Mouse (Mus musculus): ENCODE measurements at regions not wholly inside any gene's neighbourhood (a gene's known extent, or its start where the extent isn't known, plus 50 kb on each side); places are given as distances from the start of the nearest gene placed in this dataset.
A peak's percentile ranks its signal among the peaks of the same experiment; 100 is the strongest.

GRCm38 (mm10) chr6:99804905-99805245 is 78.7 kb upstream of the Prok2 start:
- Histone ChIP-seq H3K9ac (0 out of 2 replicates have a peak overlapping the region, but pooled peaks have one; percentile 41), H3K36me3 (no peaks in the 10 kb centered on the region), H3K4me3 (peak overlapping the region; percentile 21; the same call in 1 of the 2 replicates), H3K27ac (no peak overlapping the region), H3K4me1 (peaks cover 21% of the 10 kb centered on the region), H3K9me3 (no peaks in the 10 kb centered on the region), H3K27me3 (peaks cover 8% of the 10 kb centered on the region; the same call in 1 of the 2 replicates), H3K4me2 (peak overlapping the region; percentile 55)
- no peak for ATAC-seq (ENCODE audit: insufficient number of reproducible peaks, insufficient read depth, low FRiP score, low TSS enrichment, low read depth)
- 13% methylated on average over 10 of the region's 10 CpGs for WGBS

- H3K4me1 ChIP-seq, result peaks cover 21% of the 10 kb centered on the region
- peak; percentile 66; the same call in 1 of the 2 replicates for ATAC-seq (ENCODE audit: insufficient number of reproducible peaks, insufficient read depth, low FRiP score, low TSS enrichment, low read depth)
- H3K4me2 ChIP-seq, result peak overlapping the region; percentile 55
- 0 out of 2 replicates have a peak overlapping the region, but pooled peaks have one; percentile 41 for H3K9ac ChIP-seq
- no peak overlapping the region for H3K27ac ChIP-seq
- H3K27me3 ChIP-seq, result peaks cover 8% of the 10 kb centered on the region; the same call in 1 of the 2 replicates
- peak overlapping the region; percentile 21 for H3K4me3 ChIP-seq
- 18% methylated on average over 25 of the region's 25 CpGs for WGBS
- no peaks in the 10 kb centered on the region for H3K36me3 ChIP-seq
- H3K9me3 ChIP-seq, result no peaks in the 10 kb centered on the region
Observed at GRCm38 (mm10) chr6:99803983-99804904, 78.1 kb upstream of the Prok2 start.

- Histone ChIP-seq H3K27ac (no peak overlapping the region), H3K4me1 (peaks cover 21% of the 10 kb centered on the region), H3K9me3 (no peaks in the 10 kb centered on the region), H3K4me3 (no peak overlapping the region), H3K4me2 (no peak overlapping the region), H3K9ac (no peak overlapping the region), H3K27me3 (peaks cover 8% of the 10 kb centered on the region; the same call in 1 of the 2 replicates), H3K36me3 (no peaks in the 10 kb centered on the region)
- WGBS, result 76% methylated on average over 6 of the region's 6 CpGs
- no peak for ATAC-seq (ENCODE audit: insufficient number of reproducible peaks, insufficient read depth, low FRiP score, low TSS enrichment, low read depth)
Observed at GRCm38 (mm10) chr6:99800919-99801318, 74.7 kb upstream of the Prok2 start.

GRCm38 (mm10) chr6:99800324-99800723 is 74.1 kb upstream of the Prok2 start:
- Histone ChIP-seq H3K9me3 (no peaks in the 10 kb centered on the region), H3K4me2 (no peak overlapping the region), H3K4me1 (peaks cover 21% of the 10 kb centered on the region), H3K27ac (no peak overlapping the region), H3K27me3 (peaks cover 6% of the 10 kb centered on the region; the same call in 1 of the 2 replicates), H3K36me3 (no peaks in the 10 kb centered on the region), H3K4me3 (no peak overlapping the region), H3K9ac (no peak overlapping the region)
- ATAC-seq (ENCODE audit: insufficient number of reproducible peaks, insufficient read depth, low FRiP score, low TSS enrichment, low read depth), result no peak
- 29% methylated on average over 14 of the region's 14 CpGs for WGBS

GRCm38 (mm10) chr6:99796390-99796789 is 70.2 kb upstream of the Prok2 start:
- WGBS, result 89% methylated on average over 12 of the region's 12 CpGs
- Histone ChIP-seq H3K27ac (no peak overlapping the region), H3K9ac (no peak overlapping the region), H3K9me3 (no peaks in the 10 kb centered on the region), H3K4me3 (no peak overlapping the region), H3K4me1 (peaks cover 12% of the 10 kb centered on the region), H3K27me3 (no peaks in the 10 kb centered on the region), H3K4me2 (no peak overlapping the region), H3K36me3 (no peaks in the 10 kb centered on the region)
- no peak for ATAC-seq (ENCODE audit: insufficient number of reproducible peaks, insufficient read depth, low FRiP score, low TSS enrichment, low read depth)

- Histone ChIP-seq H3K9me3 (no peaks in the 10 kb centered on the region), H3K4me1 (no peaks in the 10 kb centered on the region), H3K36me3 (no peaks in the 10 kb centered on the region), H3K4me3 (no peak overlapping the region), H3K9ac (no peak overlapping the region), H3K27me3 (no peaks in the 10 kb centered on the region), H3K27ac (no peak overlapping the region), H3K4me2 (no peak overlapping the region)
- WGBS, result 63% methylated on average over 10 of the region's 10 CpGs
- ATAC-seq (ENCODE audit: insufficient number of reproducible peaks, insufficient read depth, low FRiP score, low TSS enrichment, low read depth), result no peak
Observed at GRCm38 (mm10) chr6:99793546-99793945, 67.4 kb upstream of the Prok2 start.

- Histone ChIP-seq H3K27ac (no peak overlapping the region), H3K4me2 (no peak overlapping the region), H3K27me3 (no peaks in the 10 kb centered on the region), H3K9ac (no peak overlapping the region), H3K36me3 (no peaks in the 10 kb centered on the region), H3K4me1 (no peaks in the 10 kb centered on the region), H3K9me3 (no peaks in the 10 kb centered on the region), H3K4me3 (no peak overlapping the region)
- no peak for ATAC-seq (ENCODE audit: insufficient number of reproducible peaks, insufficient read depth, low FRiP score, low TSS enrichment, low read depth)
- WGBS, result 55% methylated on average over 10 of the region's 10 CpGs
Observed at GRCm38 (mm10) chr6:99792353-99792752, 66.2 kb upstream of the Prok2 start.

- no peaks in the 10 kb centered on the region for H3K27me3 ChIP-seq
- no peak overlapping the region for H3K4me3 ChIP-seq
- no peak overlapping the region for H3K27ac ChIP-seq
- no peak overlapping the region for H3K9ac ChIP-seq
- 78% methylated on average over 7 of the region's 7 CpGs for WGBS
- ATAC-seq (ENCODE audit: insufficient number of reproducible peaks, insufficient read depth, low FRiP score, low TSS enrichment, low read depth), result no peak
- no peaks in the 10 kb centered on the region for H3K4me1 ChIP-seq
- no peaks in the 10 kb centered on the region for H3K9me3 ChIP-seq
- H3K36me3 ChIP-seq, result no peaks in the 10 kb centered on the region
- no peak overlapping the region for H3K4me2 ChIP-seq
Observed at GRCm38 (mm10) chr6:99786977-99787376, 60.8 kb upstream of the Prok2 start.

- H3K27me3 ChIP-seq, result no peaks in the 10 kb centered on the region
- H3K27ac ChIP-seq, result no peak overlapping the region
- ATAC-seq (ENCODE audit: insufficient number of reproducible peaks, insufficient read depth, low FRiP score, low TSS enrichment, low read depth), result no peak
- H3K4me2 ChIP-seq, result no peak overlapping the region
- no peaks in the 10 kb centered on the region for H3K36me3 ChIP-seq
- H3K9ac ChIP-seq, result no peak overlapping the region
- H3K4me1 ChIP-seq, result no peaks in the 10 kb centered on the region
- H3K9me3 ChIP-seq, result no peaks in the 10 kb centered on the region
- H3K4me3 ChIP-seq, result no peak overlapping the region
- 81% methylated on average over 6 of the region's 6 CpGs for WGBS
Observed at GRCm38 (mm10) chr6:99785212-99785611, 59.0 kb upstream of the Prok2 start.

- Histone ChIP-seq H3K9me3 (no peaks in the 10 kb centered on the region), H3K4me1 (no peaks in the 10 kb centered on the region), H3K4me2 (no peak overlapping the region), H3K36me3 (no peaks in the 10 kb centered on the region), H3K27ac (no peak overlapping the region), H3K9ac (no peak overlapping the region), H3K4me3 (no peak overlapping the region), H3K27me3 (no peaks in the 10 kb centered on the region)
- ATAC-seq (ENCODE audit: insufficient number of reproducible peaks, insufficient read depth, low FRiP score, low TSS enrichment, low read depth), result no peak
- WGBS, result 81% methylated on average over 3 of the region's 3 CpGs
Observed at GRCm38 (mm10) chr6:99784804-99785203, 58.6 kb upstream of the Prok2 start.

GRCm38 (mm10) chr6:99784285-99784684 is 58.1 kb upstream of the Prok2 start:
- Histone ChIP-seq H3K4me1 (no peaks in the 10 kb centered on the region), H3K4me2 (no peak overlapping the region), H3K36me3 (no peaks in the 10 kb centered on the region), H3K27ac (no peak overlapping the region), H3K27me3 (no peaks in the 10 kb centered on the region), H3K4me3 (no peak overlapping the region), H3K9ac (no peak overlapping the region), H3K9me3 (no peaks in the 10 kb centered on the region)
- 71% methylated on average over 8 of the region's 8 CpGs for WGBS
- ATAC-seq (ENCODE audit: insufficient number of reproducible peaks, insufficient read depth, low FRiP score, low TSS enrichment, low read depth), result no peak

GRCm38 (mm10) chr6:99782996-99783395 is 56.8 kb upstream of the Prok2 start:
- Histone ChIP-seq H3K9me3 (no peaks in the 10 kb centered on the region), H3K36me3 (no peaks in the 10 kb centered on the region), H3K9ac (no peak overlapping the region), H3K27me3 (no peaks in the 10 kb centered on the region), H3K4me1 (no peaks in the 10 kb centered on the region), H3K4me3 (no peak overlapping the region), H3K4me2 (no peak overlapping the region), H3K27ac (no peak overlapping the region)
- WGBS, result 83% methylated on average over 2 of the region's 2 CpGs
- ATAC-seq (ENCODE audit: insufficient number of reproducible peaks, insufficient read depth, low FRiP score, low TSS enrichment, low read depth), result no peak
